Mouse (Mus musculus) hindbrain, embryonic 11.5 days (tissue): ENCODE results near the gene Selenbp1. TPM values are rescaled to one million over a fixed set of nuclear protein-coding genes. Genes with fewer than 3 reads are reported as not detected.
A peak's percentile ranks its signal among the peaks of the same experiment; 100 is the strongest.
"Not testable (repeated sequence)": the region's sequence is repeated elsewhere in the genome, so short reads cannot be mapped to it uniquely, and the experiment has no call there.

ENCODE experiments used
- ATAC-seq: fragments of 200-750 bp; cut with Nextera tagmentation; 2 replicates; pipeline ENCODE4 v1.8.0; 2017; ENCODE audit warnings: mild to moderate bottlenecking, moderate TSS enrichment, moderate library complexity; ENCODE audit not compliant: low FRiP score
- DNase-seq: peaks from one replicate; pipeline ENCODE4 v3.0.0-alpha.2; 2015; ENCODE audit warnings: low spot score
- H3K27ac ChIP-seq: fragments of 300-500 bp; sonication (generic); 2 replicates; pipeline ENCODE4 v1.5.1; 2014; ENCODE audit warnings: mild to moderate bottlenecking, low read depth, low read length
- H3K27me3 ChIP-seq: fragments of 300-500 bp; sonication (generic); 2 replicates; pipeline ENCODE4 v1.6.1; 2014; ENCODE audit warnings: mild to moderate bottlenecking, low read length, moderate library complexity, mixed read lengths; ENCODE audit not compliant: control insufficient read depth, insufficient read depth
- H3K36me3 ChIP-seq: fragments of 300-500 bp; sonication (generic); 2 replicates; pipeline ENCODE4 v1.6.1; 2014; ENCODE audit warnings: mild to moderate bottlenecking, low read length, moderate library complexity, mixed read lengths; ENCODE audit not compliant: control insufficient read depth, insufficient read depth
- H3K4me1 ChIP-seq: fragments of 300-500 bp; sonication (generic); replicated peaks from 2 replicates; pipeline ENCODE4 v1.6.1; 2014; ENCODE audit warnings: low read length, mixed read lengths; ENCODE audit not compliant: control insufficient read depth, insufficient read depth
- H3K4me2 ChIP-seq: fragments of 300-500 bp; sonication (generic); replicated peaks from 2 replicates; pipeline ENCODE4 v1.6.1; 2014; ENCODE audit warnings: mild to moderate bottlenecking, low read depth, low read length
- H3K4me3 ChIP-seq: fragments of 300-500 bp; sonication (generic); 2 replicates; pipeline ENCODE4 v1.5.1; 2014; ENCODE audit warnings: low read depth, low read length
- H3K9ac ChIP-seq: fragments of 300-500 bp; sonication (generic); 2 replicates; pipeline ENCODE4 v1.6.1; 2014; ENCODE audit warnings: low read depth, low read length
- H3K9me3 ChIP-seq: fragments of 300-500 bp; sonication (generic); 2 replicates; pipeline ENCODE4 v1.6.1; 2016; ENCODE audit warnings: low read length; ENCODE audit not compliant: control insufficient read depth
- WGBS: fragments of 180-500 bp; shearing (Covaris S2); extraction: QIAGEN DNeasy Blood & Tissue Kit; methylation state at CpG from one replicate; pipeline ENCODE4 v1.1.7; 2014; 5-methylcytosine and 5-hydroxymethylcytosine counted together
- polyA plus RNA-seq: library from polyadenylated mRNA; unstranded; fragments of >200 nt; fragmentation: Nextera tagmentation; extraction: Ambion mirVana; gene quantifications from 2 replicates; pipeline ENCODE4 v1.2.1, GENCODE M21; 2014

Selenbp1 gene
- 6.9 and 7.4 TPM in 2 replicates for polyA plus RNA-seq

DNA sequence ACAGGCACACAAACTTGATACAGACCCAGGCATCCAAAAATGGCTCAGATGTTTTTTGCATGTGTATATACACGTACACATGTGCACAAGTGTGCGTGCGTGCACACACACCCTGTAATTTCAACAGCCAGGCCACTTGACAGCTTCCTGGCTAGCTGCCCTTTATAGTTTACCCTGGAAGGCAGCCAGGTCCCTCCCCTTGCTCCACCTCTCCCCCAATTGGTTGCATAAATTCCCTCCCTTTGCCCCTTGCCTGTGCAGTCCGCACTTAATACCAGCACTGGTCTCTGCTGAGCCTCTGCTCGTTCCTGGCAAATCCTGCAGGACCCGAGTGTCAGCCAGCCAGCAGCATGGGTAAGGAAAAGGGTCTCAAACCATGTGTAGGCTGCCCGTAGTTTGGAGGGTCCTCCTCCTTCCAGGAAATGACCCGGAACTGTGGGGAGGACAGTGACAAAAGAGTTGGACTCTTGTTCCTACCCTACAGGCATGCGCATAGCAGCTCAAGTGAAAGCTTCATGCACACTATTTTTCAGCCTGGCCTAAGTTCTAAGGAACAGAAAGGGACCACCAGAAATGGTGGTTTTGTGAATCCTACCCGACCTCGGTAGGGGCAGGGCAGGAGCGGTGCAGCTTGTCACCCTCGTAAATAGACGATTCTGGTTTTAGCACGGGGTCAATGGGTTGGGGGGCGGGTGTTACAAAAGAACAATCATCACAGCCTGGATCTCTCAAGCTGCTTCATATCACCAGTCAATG lies at the start of gene Selenbp1:
Selenbp1 (plus strand) TSS at position 248 of the 756 bp plus-strand sequence.
- H3K27ac ChIP-seq, result no peak within 1 kb of the TSS
- peak within 1 kb of the TSS; percentile 8; the same call in 1 of the 2 replicates for H3K4me3 ChIP-seq
- WGBS, result 26% methylated on average over 16 of the region's 16 CpGs
- H3K27me3 ChIP-seq, result no peaks in the 10 kb centered on the region
- ATAC-seq, result peak; percentile 70
- DNase-seq, result peak; percentile 52
- H3K9ac ChIP-seq, result peak within 1 kb of the TSS; percentile 31; the same call in 1 of the 2 replicates
- H3K4me2 ChIP-seq, result peak within 1 kb of the TSS; percentile 25
- no peaks in the 10 kb centered on the region for H3K4me1 ChIP-seq
- H3K9me3 ChIP-seq, result no peaks in the 10 kb centered on the region
- H3K36me3 ChIP-seq, result no peaks in the 10 kb centered on the region

DNA sequence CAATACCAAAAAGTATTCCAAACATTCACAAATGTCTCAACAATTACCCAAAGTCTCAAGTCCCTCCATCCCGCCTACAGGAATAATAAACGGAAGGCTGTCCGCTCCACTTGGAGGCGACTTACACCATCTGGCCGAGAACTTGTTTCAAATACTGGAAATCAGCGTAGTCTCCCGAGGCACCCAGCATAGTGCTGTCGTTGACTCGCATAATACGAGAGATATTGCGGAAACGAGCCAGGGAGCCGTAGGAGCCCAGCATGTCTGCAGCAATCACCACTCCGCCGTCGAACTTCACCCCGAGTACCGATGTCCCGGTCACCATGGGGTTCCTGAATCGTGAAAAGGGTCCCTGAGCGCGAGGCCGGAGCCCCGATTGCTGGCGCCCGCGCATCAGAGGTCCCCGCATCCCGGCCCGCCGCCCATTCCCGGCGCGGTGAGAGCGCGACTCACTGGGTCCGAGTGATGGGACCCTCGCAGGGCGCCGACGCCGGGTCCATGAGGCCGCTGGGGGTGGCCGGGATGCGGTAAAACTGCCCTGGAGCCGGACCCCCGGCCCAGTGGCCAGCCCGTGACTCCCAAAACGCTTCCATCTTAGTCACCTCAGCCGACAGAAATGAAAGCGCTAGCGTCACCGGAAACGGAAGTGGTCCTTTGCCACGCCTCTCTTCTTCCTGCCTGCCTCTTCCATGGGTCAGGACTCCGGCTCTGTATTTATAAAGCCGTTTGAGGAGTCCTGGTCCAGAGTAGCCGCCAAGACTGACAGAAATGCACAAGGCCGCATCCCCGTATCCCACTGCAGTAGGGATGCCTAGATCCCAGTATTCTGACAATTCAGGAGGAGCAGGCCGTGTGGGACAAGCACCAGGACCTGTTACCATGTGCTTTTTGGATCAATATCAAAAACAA lies 46.3 kb upstream of the Selenbp1 start, which contains the start of gene Psmb4:
Psmb4 (minus strand) TSS at position 646 of the 909 bp plus-strand sequence.
- Histone ChIP-seq H3K27me3 (no peaks in the 10 kb centered on the region), H3K27ac (peak within 1 kb of the TSS; percentile 76), H3K4me2 (peak within 1 kb of the TSS; percentile 73), H3K36me3 (0 out of 2 replicates have a peak, but pooled peaks cover 3% of the 10 kb centered on the region), H3K9ac (peak within 1 kb of the TSS; percentile 92), H3K4me1 (peaks cover 3% of the 10 kb centered on the region; the same call in 1 of the 2 replicates), H3K9me3 (no peaks in the 10 kb centered on the region), H3K4me3 (peak within 1 kb of the TSS; percentile 95)
- peak; percentile 93 for DNase-seq
- WGBS, result 1% methylated on average over 61 of the region's 61 CpGs
- ATAC-seq, result peak; percentile 87

DNA sequence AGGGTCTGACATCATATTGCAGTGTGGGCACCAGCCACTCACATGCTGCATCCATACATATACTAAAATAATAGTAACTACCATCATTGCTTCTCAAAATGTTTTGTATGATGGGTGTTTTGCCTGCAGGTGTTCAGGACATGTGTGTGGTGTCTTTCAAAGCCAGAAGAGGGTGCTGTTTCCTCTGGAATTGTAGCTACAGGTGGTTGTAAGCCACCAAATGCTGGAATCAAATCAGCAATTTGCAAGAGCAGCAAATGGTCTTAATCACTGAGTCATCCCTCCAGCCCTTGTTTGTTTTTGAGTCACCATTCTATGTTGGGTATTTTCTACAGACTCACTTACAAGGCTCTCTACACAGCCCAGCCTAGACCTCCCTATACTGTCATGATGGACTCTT lies 44.3 kb upstream of the Selenbp1 start:
- H3K9ac ChIP-seq, result no peak overlapping the region
- H3K4me3 ChIP-seq, result no peak overlapping the region
- no peaks in the 10 kb centered on the region for H3K27me3 ChIP-seq
- H3K9me3 ChIP-seq, result no peaks in the 10 kb centered on the region
- H3K27ac ChIP-seq, result no peak overlapping the region
- no peak overlapping the region for H3K4me2 ChIP-seq
- no peaks in the 10 kb centered on the region for H3K36me3 ChIP-seq
- DNase-seq, result no peak
- peaks cover 3% of the 10 kb centered on the region; the same call in 1 of the 2 replicates for H3K4me1 ChIP-seq
- ATAC-seq, result no peak

DNA sequence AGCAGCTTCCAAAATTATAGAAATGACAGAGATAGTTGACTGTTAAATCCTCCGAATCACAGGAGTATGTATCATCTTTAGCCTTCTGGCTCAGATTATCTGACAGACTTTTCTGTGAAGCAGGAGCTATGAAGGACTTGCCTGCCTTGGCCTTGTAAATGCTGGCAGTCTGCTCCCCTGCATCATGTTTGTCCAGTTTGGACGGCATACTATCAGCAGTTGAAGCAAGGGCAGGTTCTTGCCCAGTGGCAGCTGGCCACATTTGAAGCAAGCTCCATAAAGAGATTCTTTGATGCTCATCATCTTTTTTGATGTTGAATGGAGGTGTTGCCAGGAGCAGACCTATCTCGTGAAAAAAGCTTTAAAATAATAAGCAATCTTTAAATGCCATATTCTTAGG lies 38.8 kb upstream of the Selenbp1 start:
- H3K4me3 ChIP-seq, result no peak overlapping the region
- DNase-seq, result no peak

DNA sequence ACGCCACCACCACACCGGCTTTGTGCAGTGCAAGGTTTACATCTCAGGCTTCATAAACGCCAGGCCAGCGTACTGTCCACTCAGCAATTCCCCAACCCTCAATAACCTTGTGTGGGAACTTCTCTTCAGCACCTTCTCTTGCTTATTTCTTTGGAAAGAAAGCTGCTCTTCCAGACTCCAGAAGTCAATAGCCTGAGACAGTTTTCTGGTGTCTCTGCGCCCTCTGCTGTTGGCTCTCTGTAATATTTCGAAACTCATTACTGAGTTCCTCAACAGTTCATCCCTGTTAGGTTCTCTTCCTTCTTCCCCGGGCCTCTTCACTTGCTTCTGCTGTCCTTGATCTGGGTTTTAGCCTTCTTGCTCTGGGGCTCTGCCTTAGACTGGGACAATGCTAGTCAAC lies 30.1 kb upstream of the Selenbp1 start:
- H3K4me2 ChIP-seq, result no peak overlapping the region
- no peak overlapping the region for H3K9ac ChIP-seq
- ATAC-seq (no peak), DNase-seq (peak; percentile 73)
- H3K27ac ChIP-seq, result no peak overlapping the region
- H3K4me3 ChIP-seq, result no peak overlapping the region
- no peaks in the 10 kb centered on the region for H3K27me3 ChIP-seq
- H3K4me1 ChIP-seq, result no peaks in the 10 kb centered on the region
- 28% methylated on average over 7 of the region's 7 CpGs for WGBS
- H3K9me3 ChIP-seq, result no peaks in the 10 kb centered on the region
- H3K36me3 ChIP-seq, result no peaks in the 10 kb centered on the region

More for the DNA sequence above, 38.8 kb upstream of the Selenbp1 start:
- ATAC-seq, result no peak
- no peaks in the 10 kb centered on the region for H3K4me1 ChIP-seq
- H3K36me3 ChIP-seq, result no peaks in the 10 kb centered on the region
- H3K9ac ChIP-seq, result no peak overlapping the region
- H3K27me3 ChIP-seq, result 0 out of 2 replicates have a peak, but pooled peaks cover 2% of the 10 kb centered on the region
- WGBS, result 72% methylated on average over 3 of the region's 3 CpGs
- H3K27ac ChIP-seq, result no peak overlapping the region
- no peak overlapping the region for H3K4me2 ChIP-seq
- H3K9me3 ChIP-seq, result no peaks in the 10 kb centered on the region

DNA sequence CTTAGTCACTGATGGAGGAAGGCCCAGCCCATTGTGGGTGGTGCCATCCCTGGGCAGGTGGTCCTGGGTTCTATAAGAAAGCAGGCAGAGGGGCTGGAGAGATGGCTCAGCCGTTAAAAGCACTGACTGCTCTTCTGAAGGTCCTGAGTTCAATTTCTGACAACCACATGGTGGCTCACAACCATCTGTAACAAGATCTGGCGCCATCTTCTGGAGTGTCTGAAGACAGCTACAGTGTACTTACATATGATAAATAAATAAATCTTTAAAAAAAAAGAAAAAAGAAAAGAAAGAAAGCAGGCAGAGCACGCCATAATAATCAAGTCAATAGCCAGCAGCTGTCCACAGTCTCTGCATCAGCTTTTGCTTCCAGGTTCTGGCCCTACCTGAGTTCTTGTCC lies 28.1 kb upstream of the Selenbp1 start:
- H3K36me3 ChIP-seq, result not testable (repeated sequence)
- 64% methylated on average over 3 of the region's 3 CpGs for whole genome bisulfite sequencing

DNA sequence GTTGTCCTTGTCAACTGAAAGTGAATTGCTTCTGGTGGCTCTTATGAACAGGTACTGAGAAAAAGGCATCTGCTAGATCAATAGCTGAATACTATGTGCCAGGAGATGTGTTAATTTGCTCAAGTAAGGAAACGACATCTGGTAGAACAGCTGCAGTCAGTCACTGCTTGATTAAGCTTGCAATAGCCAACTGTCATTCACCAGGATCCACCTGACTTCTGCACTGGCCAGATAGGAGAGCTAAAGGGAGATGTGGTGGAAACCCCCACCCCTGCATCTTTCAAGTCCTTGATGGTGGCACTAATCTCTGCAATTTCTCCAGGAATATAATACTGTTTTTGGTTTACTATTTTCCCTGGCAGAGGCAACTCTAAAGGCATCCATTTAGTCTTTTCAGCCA lies 26.4 kb upstream of the Selenbp1 start:
- no peak for ATAC-seq
- no peak overlapping the region for H3K27ac ChIP-seq
- WGBS, result 69% methylated on average over 1 of the region's 1 CpGs

More for the DNA sequence above, 28.1 kb upstream of the Selenbp1 start:
- H3K4me3 ChIP-seq, H3K9ac ChIP-seq, ATAC-seq, H3K9me3 ChIP-seq, H3K27ac ChIP-seq, H3K4me2 ChIP-seq, H3K4me1 ChIP-seq, DNase-seq, H3K27me3 ChIP-seq: not testable (repeated sequence)

DNA sequence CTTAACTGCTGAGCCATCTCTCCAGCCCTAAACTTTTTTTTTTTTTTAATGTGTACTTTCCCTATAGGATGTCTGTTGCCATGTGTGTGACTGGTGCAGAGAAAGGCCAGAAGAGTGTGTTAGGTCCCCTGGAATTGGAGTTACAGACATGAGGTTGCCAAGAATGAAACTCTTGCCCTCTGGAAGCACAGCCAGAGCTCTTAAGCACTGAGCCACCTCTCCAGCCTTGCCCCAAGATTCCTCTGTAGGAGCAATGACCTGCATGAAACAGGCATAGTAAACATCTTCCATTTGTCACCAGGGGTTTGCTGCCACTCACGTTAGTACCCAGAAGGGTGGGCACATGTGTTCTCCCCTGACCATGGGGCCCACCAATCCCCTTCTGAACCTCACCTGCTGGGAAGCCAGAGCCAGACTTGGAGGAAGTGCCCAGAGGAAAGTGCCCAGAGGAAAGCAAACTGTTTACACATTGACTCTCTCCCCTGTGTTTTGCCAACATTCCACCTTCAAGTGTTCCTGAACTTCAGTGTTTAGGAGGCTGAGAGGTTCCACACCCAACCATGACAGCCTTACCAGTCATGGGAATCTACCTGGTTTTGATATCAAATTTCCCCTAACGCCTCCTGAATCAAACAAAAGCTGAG lies 21.7 kb upstream of the Selenbp1 start:
- DNase-seq (no peak), ATAC-seq (no peak)
- H3K4me3 ChIP-seq, result no peak overlapping the region
- H3K4me1 ChIP-seq, result no peaks in the 10 kb centered on the region
- no peak overlapping the region for H3K4me2 ChIP-seq
- H3K9ac ChIP-seq, result no peak overlapping the region
- no peaks in the 10 kb centered on the region for H3K27me3 ChIP-seq
- 80% methylated on average over 2 of the region's 2 CpGs for WGBS
- H3K36me3 ChIP-seq, result no peaks in the 10 kb centered on the region
- H3K9me3 ChIP-seq, result no peaks in the 10 kb centered on the region
- no peak overlapping the region for H3K27ac ChIP-seq

More for the DNA sequence above, 26.4 kb upstream of the Selenbp1 start:
- Histone ChIP-seq H3K9me3 (no peaks in the 10 kb centered on the region), H3K4me3 (no peak overlapping the region), H3K36me3 (no peaks in the 10 kb centered on the region), H3K27me3 (no peaks in the 10 kb centered on the region), H3K9ac (no peak overlapping the region), H3K4me1 (no peaks in the 10 kb centered on the region), H3K4me2 (no peak overlapping the region)
- DNase-seq, result no peak
